Mouse (Mus musculus) embryonic facial prominence, embryonic 12.5 days (tissue): ENCODE measurements around the gene Nme7. TPM values are rescaled to one million over a fixed set of nuclear protein-coding genes. Genes with fewer than 3 reads are reported as not detected.

Experiments
- ATAC-seq: fragments of 200-750 bp; cut with Nextera tagmentation; 2 replicates; pipeline ENCODE4 v1.8.0; 2017; ENCODE audit not compliant: insufficient number of reproducible peaks, insufficient read depth, low FRiP score, low TSS enrichment
- H3K27ac ChIP-seq: fragments of 300-500 bp; sonication (generic); 2 replicates; pipeline ENCODE4 v1.5.1; 2016; ENCODE audit warnings: mild to moderate bottlenecking
- H3K27me3 ChIP-seq: fragments of 300-500 bp; sonication (generic); 2 replicates; pipeline ENCODE4 v1.6.1; 2016; ENCODE audit warnings: mild to moderate bottlenecking, moderate library complexity
- H3K36me3 ChIP-seq: fragments of 300-500 bp; sonication (generic); 2 replicates; pipeline ENCODE4 v1.6.1; 2016; ENCODE audit warnings: mild to moderate bottlenecking
- H3K4me1 ChIP-seq: fragments of 300-500 bp; sonication (generic); 2 replicates; pipeline ENCODE4 v1.6.1; 2016
- H3K4me2 ChIP-seq: fragments of 300-500 bp; sonication (generic); replicated peaks from 2 replicates; pipeline ENCODE4 v1.6.1; 2016; ENCODE audit warnings: mild to moderate bottlenecking, moderate library complexity
- H3K4me3 ChIP-seq: fragments of 300-500 bp; sonication (generic); 2 replicates; pipeline ENCODE4 v1.5.1; 2016; ENCODE audit warnings: mild to moderate bottlenecking
- H3K9ac ChIP-seq: fragments of 300-500 bp; sonication (generic); 2 replicates; pipeline ENCODE4 v1.6.1; 2016; ENCODE audit warnings: mild to moderate bottlenecking, moderate library complexity
- H3K9me3 ChIP-seq: fragments of 300-500 bp; sonication (generic); 2 replicates; pipeline ENCODE4 v1.6.1; 2016; ENCODE audit warnings: mild to moderate bottlenecking, moderate library complexity
- WGBS: fragments of 180-500 bp; shearing (Covaris S2); methylation state at CpG from one replicate; pipeline ENCODE4 v1.1.7; 2016; 5-methylcytosine and 5-hydroxymethylcytosine counted together
- polyA plus RNA-seq: library from polyadenylated mRNA; unstranded; fragments of >200 nt; fragmentation: Nextera tagmentation; extraction: Ambion mirVana; gene quantifications from 2 replicates; pipeline ENCODE4 v1.2.1, GENCODE M21; 2016

Gene Nme7
- polyA plus RNA-seq, 1 experiment from 2014 or later: 41.0 TPM

DNA sequence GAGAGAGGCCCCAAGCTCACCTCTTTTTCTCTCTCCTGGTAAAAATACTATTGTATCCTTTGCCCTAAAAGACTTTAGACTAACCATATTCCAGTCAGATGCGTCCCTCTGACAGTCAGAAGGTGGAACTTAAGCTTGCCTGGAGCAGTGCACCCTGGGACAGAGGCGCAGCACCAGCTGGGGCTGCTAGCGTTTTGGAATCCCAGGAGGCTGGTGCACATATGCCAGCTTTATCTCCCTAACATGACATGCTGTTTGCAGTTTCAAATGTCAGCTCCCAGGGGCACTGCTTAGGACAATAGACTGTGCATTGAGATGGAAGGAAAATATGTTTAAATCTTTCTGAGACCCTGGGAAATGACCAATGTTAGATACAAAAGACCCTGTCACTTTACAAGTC lies 88.3 kb downstream of the Nme7 start:
- Histone ChIP-seq H3K9me3 (no peaks in the 10 kb centered on the region), H3K9ac (no peak overlapping the region), H3K4me3 (no peak overlapping the region), H3K4me2 (no peak overlapping the region), H3K36me3 (no peaks in the 10 kb centered on the region), H3K27ac (no peak overlapping the region), H3K27me3 (no peaks in the 10 kb centered on the region), H3K4me1 (peaks cover 3% of the 10 kb centered on the region; the same call in 1 of the 2 replicates)
- 40% methylated on average over 3 of the region's 3 CpGs for WGBS
- ATAC-seq: no peak

DNA sequence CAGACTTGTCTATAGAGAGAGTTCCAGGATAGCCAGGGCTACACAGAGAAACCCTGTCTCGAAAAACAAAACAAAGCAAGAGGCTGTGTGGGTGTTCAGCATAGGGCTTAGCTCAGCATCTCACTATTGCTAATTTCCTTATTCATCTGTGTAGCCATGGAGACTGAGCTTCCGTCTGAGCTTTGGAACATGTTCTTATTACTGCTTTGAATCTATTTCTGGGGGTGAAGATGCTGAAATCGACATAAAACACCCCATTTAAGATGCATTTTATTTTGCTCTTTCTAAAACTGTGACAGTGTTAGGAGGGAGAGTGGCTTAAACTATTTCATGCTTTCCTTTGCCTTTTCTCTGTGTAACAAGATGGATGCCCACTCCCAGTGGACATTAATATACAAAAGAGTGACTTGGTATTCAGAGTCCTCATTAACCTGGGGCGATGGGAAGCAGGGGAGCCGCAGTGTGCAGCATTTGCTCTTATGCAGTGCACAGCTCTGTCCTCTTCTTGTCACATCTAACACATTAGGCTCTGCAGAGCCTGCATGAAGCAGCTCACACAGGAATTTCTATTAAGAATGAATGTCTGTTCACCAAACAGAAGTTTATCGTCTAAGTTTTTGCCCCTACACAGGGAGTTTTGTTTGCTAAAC lies 91.3 kb downstream of the Nme7 start:
- no peak overlapping the region for H3K4me3 ChIP-seq

DNA sequence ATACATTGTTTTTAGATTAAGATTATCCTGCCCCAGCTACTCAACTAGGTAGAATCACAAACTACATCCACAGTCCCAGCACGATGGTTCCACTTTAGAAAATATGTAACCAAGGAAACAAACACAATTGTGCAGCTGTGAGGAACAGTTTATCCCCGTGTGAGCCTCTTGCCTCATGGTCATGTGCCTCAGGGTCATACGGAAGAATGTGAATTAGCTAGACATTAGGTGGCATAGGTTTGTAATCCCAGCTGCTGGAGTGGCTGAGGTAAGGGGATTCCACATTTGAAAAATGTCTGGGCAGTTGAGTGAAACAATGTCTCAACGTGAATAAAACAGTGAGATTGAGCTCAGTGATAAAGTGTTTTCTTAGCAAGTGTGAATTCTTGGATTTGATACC lies 93.8 kb downstream of the Nme7 start:
- no peaks in the 10 kb centered on the region for H3K9me3 ChIP-seq
- whole genome bisulfite sequencing: 62% methylated on average over 4 of the region's 4 CpGs
- H3K27me3 ChIP-seq: no peaks in the 10 kb centered on the region
- no peak overlapping the region for H3K27ac ChIP-seq
- H3K4me3 ChIP-seq: no peak overlapping the region
- no peak overlapping the region for H3K4me2 ChIP-seq
- H3K4me1 ChIP-seq: no peaks in the 10 kb centered on the region
- no peak overlapping the region for H3K9ac ChIP-seq
- no peak for ATAC-seq
- 0 out of 2 replicates have a peak, but pooled peaks cover 3% of the 10 kb centered on the region for H3K36me3 ChIP-seq

More for the DNA sequence above, 91.3 kb downstream of the Nme7 start:
- no peak for ATAC-seq
- WGBS: 80% methylated on average over 6 of the region's 6 CpGs
- Histone ChIP-seq H3K4me1 (peaks cover 3% of the 10 kb centered on the region; the same call in 1 of the 2 replicates), H3K9me3 (no peaks in the 10 kb centered on the region), H3K27ac (no peak overlapping the region), H3K9ac (no peak overlapping the region), H3K4me2 (no peak overlapping the region), H3K36me3 (no peaks in the 10 kb centered on the region), H3K27me3 (no peaks in the 10 kb centered on the region)

DNA sequence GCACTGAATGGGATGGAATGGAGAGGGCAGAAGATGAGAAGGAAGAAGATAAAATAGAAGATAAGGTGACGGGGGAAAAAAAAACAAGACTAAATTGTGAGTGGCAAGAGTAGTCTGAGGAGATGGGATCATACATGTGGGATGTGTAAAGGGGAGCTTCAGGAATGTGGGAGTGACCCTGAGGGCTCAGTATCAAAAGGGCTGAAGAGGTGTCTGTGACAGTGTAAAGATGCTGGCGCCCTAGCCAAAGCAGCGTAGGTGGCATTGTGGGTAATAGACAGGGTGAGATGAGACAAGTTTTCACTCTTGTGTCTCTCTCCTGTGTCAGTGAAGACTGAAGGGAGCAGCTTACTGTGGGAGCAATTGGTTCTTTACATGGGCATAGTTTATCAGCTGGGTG lies 95.7 kb downstream of the Nme7 start:
- H3K27me3 ChIP-seq: no peaks in the 10 kb centered on the region
- no peak for ATAC-seq
- no peak overlapping the region for H3K4me3 ChIP-seq
- H3K4me2 ChIP-seq: no peak overlapping the region
- H3K4me1 ChIP-seq: no peaks in the 10 kb centered on the region
- no peaks in the 10 kb centered on the region for H3K9me3 ChIP-seq
- H3K9ac ChIP-seq: no peak overlapping the region
- H3K36me3 ChIP-seq: 0 out of 2 replicates have a peak, but pooled peaks cover 10% of the 10 kb centered on the region
- 88% methylated on average over 3 of the region's 3 CpGs for WGBS
- no peak overlapping the region for H3K27ac ChIP-seq

DNA sequence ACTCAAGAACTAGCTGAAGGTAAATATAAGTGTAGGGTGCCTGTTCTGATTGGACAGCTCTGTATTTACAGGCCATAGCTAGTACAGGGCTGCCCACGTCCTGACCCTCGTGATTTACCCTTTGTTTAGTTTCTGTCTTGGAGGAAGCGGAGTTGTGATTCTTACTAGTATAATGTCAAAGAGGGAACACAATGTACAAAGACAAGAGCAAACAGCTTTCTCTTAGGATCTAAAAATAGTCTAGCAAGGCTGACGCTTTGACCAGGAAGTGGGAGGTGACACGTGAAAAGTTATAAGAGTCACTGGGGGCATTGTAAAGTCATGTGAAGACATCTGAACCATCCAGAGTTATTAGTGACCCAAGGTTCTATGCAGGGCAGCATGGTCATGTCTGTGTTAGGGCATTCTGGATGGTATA lies 101.5 kb downstream of the Nme7 start:
- no peaks in the 10 kb centered on the region for H3K27me3 ChIP-seq
- 0 out of 2 replicates have a peak, but pooled peaks cover 10% of the 10 kb centered on the region for H3K36me3 ChIP-seq
- H3K27ac ChIP-seq: no peak overlapping the region
- no peak overlapping the region for H3K9ac ChIP-seq
- no peak overlapping the region for H3K4me2 ChIP-seq
- no peaks in the 10 kb centered on the region for H3K4me1 ChIP-seq
- ATAC-seq: no peak
- H3K9me3 ChIP-seq: no peaks in the 10 kb centered on the region
- 72% methylated on average over 5 of the region's 5 CpGs for WGBS
- H3K4me3 ChIP-seq: no peak overlapping the region

DNA sequence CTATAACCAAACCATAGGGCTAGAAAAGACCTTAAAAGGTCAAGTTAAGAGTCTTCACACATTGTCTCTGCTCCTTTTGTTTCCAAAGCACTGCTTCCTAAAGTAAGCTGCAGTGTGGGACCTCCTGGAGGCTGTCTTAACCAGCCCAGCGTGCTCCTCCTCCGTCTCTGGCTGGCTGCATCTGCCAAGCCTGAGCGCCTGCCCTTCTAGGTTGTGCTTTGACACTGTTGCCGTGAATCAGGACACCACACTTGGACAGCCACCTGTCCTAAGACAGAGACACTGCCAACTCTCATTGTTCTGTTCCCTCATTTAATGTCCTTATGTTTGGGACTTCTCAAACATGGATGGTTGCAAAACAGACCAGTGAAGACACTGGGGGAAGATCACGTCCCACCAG lies 102.6 kb downstream of the Nme7 start:
- Histone ChIP-seq H3K27ac (no peak overlapping the region), H3K9me3 (no peaks in the 10 kb centered on the region), H3K27me3 (no peaks in the 10 kb centered on the region), H3K4me3 (no peak overlapping the region), H3K4me1 (no peaks in the 10 kb centered on the region), H3K9ac (no peak overlapping the region), H3K36me3 (0 out of 2 replicates have a peak, but pooled peaks cover 10% of the 10 kb centered on the region), H3K4me2 (no peak overlapping the region)
- 74% methylated on average over 5 of the region's 5 CpGs for WGBS
- ATAC-seq: no peak

DNA sequence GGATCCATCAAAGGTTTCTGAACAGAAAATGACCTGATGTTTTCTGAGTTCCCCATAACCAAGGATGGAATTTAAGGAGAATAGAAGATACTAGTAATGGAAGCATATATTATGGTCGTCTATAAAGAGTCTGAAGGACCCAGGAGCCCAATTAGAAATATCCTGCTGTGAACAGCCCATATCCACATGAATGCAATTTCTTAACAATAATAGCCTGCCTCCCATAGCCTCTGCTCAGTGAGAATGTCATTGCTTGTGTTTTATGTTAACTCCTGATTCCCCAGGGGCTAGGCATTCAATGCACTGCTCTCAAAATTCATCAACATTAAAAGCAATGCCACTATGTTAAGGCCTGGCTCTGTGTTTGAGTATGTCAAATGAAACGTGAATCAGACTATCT lies 104.7 kb downstream of the Nme7 start:
- no peak overlapping the region for H3K27ac ChIP-seq
- H3K36me3 ChIP-seq: 0 out of 2 replicates have a peak, but pooled peaks cover 5% of the 10 kb centered on the region
- H3K4me2 ChIP-seq: no peak overlapping the region
- WGBS: 50% methylated on average over 2 of the region's 2 CpGs
- H3K9me3 ChIP-seq: no peaks in the 10 kb centered on the region
- H3K27me3 ChIP-seq: no peaks in the 10 kb centered on the region
- no peak overlapping the region for H3K9ac ChIP-seq
- ATAC-seq: no peak
- H3K4me3 ChIP-seq: no peak overlapping the region
- H3K4me1 ChIP-seq: no peaks in the 10 kb centered on the region

DNA sequence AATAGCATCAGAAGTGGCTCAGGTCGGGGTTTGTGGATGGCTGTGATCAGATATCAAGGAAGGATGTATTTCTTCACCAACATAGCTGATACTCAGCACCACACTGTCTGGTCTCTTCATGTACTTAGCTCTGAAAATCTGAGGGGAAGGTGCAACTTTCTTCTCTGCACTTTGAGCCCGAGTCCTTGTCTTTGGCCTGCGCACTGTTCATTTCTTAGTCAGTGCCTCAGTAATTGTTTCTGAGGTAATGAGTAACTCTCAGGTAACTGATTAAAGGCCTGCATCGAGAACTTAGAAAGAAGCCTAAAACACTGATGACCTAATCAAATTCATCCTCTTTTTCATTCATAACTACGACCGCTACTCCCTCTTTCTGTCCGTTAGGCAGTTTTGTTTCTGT lies 107.4 kb downstream of the Nme7 start:
- Histone ChIP-seq H3K9ac (no peak overlapping the region), H3K4me2 (no peak overlapping the region), H3K27ac (no peak overlapping the region), H3K36me3 (no peaks in the 10 kb centered on the region), H3K4me1 (no peaks in the 10 kb centered on the region), H3K27me3 (no peaks in the 10 kb centered on the region), H3K9me3 (no peaks in the 10 kb centered on the region), H3K4me3 (no peak overlapping the region)
- 92% methylated on average over 7 of the region's 7 CpGs for WGBS
- ATAC-seq: no peak

DNA sequence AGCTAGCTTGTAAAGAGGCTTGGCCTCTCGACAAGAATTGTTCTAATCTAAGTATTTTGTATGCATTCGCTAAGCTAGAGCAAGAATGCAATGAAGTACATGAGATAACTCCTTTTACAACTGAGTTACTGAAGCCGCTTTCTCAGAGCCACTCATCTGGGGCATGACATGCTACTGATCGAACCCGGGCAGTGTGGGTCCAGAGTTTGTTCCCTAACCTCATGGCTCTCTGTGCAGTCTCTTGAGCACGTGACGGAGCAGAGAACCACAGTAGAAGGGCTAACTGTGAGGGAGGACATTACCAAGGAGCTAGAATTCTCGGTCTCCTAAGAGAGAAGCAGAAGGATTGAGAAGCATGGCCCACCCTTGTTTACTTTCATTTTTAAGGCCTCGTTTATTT lies 109.0 kb downstream of the Nme7 start:
- no peak overlapping the region for H3K4me3 ChIP-seq
- no peaks in the 10 kb centered on the region for H3K9me3 ChIP-seq
- no peak for ATAC-seq
- no peaks in the 10 kb centered on the region for H3K27me3 ChIP-seq
- no peak overlapping the region for H3K4me2 ChIP-seq
- H3K4me1 ChIP-seq: no peaks in the 10 kb centered on the region
- WGBS: 94% methylated on average over 9 of the region's 9 CpGs
- H3K36me3 ChIP-seq: no peaks in the 10 kb centered on the region
- no peak overlapping the region for H3K9ac ChIP-seq
- H3K27ac ChIP-seq: no peak overlapping the region

DNA sequence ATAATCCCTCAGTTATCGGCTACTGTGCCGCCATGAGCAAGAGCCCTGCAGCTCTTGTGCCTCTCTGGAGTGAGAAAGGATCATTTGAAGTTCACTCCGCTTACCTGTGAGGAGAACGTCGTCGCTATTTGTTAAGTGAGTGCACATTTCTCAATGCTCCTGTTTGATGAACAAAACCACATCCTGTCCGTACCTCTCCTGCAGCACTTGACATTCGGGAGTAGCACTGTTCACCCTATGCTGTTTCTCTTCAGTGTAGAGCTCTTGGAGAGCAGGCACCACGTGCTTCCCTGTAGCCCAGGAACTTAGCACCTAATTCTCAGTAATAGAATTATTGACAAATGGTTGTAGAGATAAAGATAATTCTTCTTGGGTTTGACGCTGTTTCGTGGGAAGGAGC lies 109.7 kb downstream of the Nme7 start:
- no peak overlapping the region for H3K27ac ChIP-seq
- ATAC-seq: no peak
- H3K4me2 ChIP-seq: no peak overlapping the region
- no peak overlapping the region for H3K9ac ChIP-seq
- H3K4me1 ChIP-seq: no peaks in the 10 kb centered on the region
- no peaks in the 10 kb centered on the region for H3K36me3 ChIP-seq
- H3K27me3 ChIP-seq: no peaks in the 10 kb centered on the region
- no peaks in the 10 kb centered on the region for H3K9me3 ChIP-seq
- 93% methylated on average over 11 of the region's 11 CpGs for WGBS
- H3K4me3 ChIP-seq: no peak overlapping the region

DNA sequence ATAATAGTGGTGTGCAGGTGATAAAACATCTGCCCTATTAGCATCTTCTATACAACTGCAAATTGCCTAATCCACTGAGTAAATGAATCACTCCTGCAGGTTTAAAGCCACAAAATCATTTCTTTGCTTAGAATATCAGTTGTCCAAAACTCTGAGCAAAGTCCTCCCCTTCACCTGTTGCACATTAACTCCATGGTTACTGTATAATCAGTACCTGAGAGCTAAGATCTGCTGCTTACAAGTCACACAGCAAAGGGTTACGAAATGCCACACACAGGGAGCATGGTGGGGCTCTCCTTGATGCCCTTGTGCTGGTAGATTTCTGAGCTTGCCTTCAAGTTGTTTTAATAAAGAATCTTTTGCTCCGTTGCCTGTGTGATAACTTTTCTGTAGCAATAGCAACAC lies 111.4 kb downstream of the Nme7 start:
- WGBS: 70% methylated on average over 2 of the region's 2 CpGs
- Histone ChIP-seq H3K36me3 (no peaks in the 10 kb centered on the region), H3K4me3 (no peak overlapping the region), H3K9ac (no peak overlapping the region), H3K9me3 (no peaks in the 10 kb centered on the region), H3K4me2 (no peak overlapping the region), H3K27me3 (no peaks in the 10 kb centered on the region), H3K4me1 (no peaks in the 10 kb centered on the region), H3K27ac (no peak overlapping the region)
- ATAC-seq: no peak

DNA sequence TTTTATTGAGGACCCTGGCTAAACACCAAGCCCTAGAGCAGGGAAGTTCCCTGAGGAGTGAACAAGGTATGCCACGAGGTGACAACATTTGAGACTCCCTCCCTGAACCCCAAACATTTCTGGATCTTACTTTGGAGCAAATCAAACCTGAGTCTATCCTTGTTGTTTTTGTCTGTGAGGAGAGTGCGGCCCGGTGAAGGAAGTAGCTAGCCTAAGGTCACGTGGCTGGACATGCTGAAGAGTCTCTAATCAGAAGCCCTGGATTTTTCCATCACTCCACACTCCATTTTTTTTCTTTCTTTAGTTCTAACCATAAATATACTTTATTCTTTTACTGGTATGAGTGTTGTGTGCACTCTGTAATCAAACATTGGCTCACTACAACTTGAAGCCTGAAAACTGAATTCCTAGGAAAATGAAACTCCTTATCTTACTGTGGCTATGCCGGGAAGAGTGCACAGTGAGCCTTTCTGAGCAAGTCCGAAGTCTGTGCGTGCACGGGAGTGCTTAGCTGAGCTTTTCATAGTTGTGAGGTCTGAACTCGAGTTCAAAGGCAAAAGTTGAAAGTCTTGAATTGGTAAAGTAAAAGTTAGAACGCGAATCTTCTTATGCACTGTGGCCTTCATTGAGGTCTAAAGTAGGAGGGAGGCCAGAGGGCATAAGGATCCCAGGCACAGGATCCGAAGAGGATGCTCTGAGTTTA lies 112.9 kb downstream of the Nme7 start:
- Histone ChIP-seq H3K27ac (no peak overlapping the region), H3K4me2 (no peak overlapping the region), H3K9me3 (no peaks in the 10 kb centered on the region), H3K27me3 (no peaks in the 10 kb centered on the region), H3K36me3 (no peaks in the 10 kb centered on the region), H3K4me3 (no peak overlapping the region), H3K9ac (no peak overlapping the region), H3K4me1 (no peaks in the 10 kb centered on the region)
- 84% methylated on average over 12 of the region's 12 CpGs for WGBS
- no peak for ATAC-seq
